Mouse (Mus musculus) thymus, postnatal 25 days (tissue): Measurements from ENCODE around the gene Acot12.

Source experiments
- DNase-seq: peaks from one replicate; pipeline ENCODE4 v3.0.0; 2022

The Acot12 gene

GRCm38 (mm10) chr13:91741280-91742047 is at the start of gene Acot12:
Gene Acot12 (plus strand): TSS chr13:91741512.
- no peak for DNase-seq

- DNase-seq = no peak
Measured at GRCm38 (mm10) chr13:91693615-91694014, 47.7 kb upstream of the Acot12 start.

GRCm38 (mm10) chr13:91695406-91695805 is 45.9 kb upstream of the Acot12 start:
- DNase-seq = no peak

- no peak for DNase-seq
Measured at GRCm38 (mm10) chr13:91696109-91696645, 45.1 kb upstream of the Acot12 start.

GRCm38 (mm10) chr13:91697011-91697410 is 44.3 kb upstream of the Acot12 start:
- DNase-seq = peak; percentile 49

- DNase-seq = no peak
Measured at GRCm38 (mm10) chr13:91702337-91702736, 39.0 kb upstream of the Acot12 start.

- DNase-seq = no peak
Measured at GRCm38 (mm10) chr13:91719487-91719886, 21.8 kb upstream of the Acot12 start.

GRCm38 (mm10) chr13:91723108-91723735 is 18.1 kb upstream of the Acot12 start:
- DNase-seq = no peak

GRCm38 (mm10) chr13:91723736-91724119 is 17.6 kb upstream of the Acot12 start:
- DNase-seq = no peak

GRCm38 (mm10) chr13:91724211-91724610 is 17.1 kb upstream of the Acot12 start:
- no peak for DNase-seq

- DNase-seq = no peak
Measured at GRCm38 (mm10) chr13:91725130-91725529, 16.2 kb upstream of the Acot12 start.

- DNase-seq = no peak
Measured at GRCm38 (mm10) chr13:91727899-91728298, 13.4 kb upstream of the Acot12 start.

- DNase-seq = no peak
Measured at GRCm38 (mm10) chr13:91737191-91737590, 4.1 kb upstream of the Acot12 start.

- no peak for DNase-seq
Measured at GRCm38 (mm10) chr13:91740851-91741250, 461 bp upstream of the Acot12 start.

- DNase-seq = no peak
Measured at GRCm38 (mm10) chr13:91743180-91743579, 1.9 kb downstream of the Acot12 start.

GRCm38 (mm10) chr13:91746470-91746869 is 5.2 kb downstream of the Acot12 start:
- no peak for DNase-seq

GRCm38 (mm10) chr13:91748401-91748800 is 7.1 kb downstream of the Acot12 start:
- DNase-seq = no peak

- no peak for DNase-seq
Measured at GRCm38 (mm10) chr13:91749981-91750380, 8.7 kb downstream of the Acot12 start.

- peak; percentile 35 for DNase-seq
Measured at GRCm38 (mm10) chr13:91753724-91754123, 12.4 kb downstream of the Acot12 start.

- DNase-seq = no peak
Measured at GRCm38 (mm10) chr13:91754762-91755161, 13.4 kb downstream of the Acot12 start.

GRCm38 (mm10) chr13:91756230-91756629 is 14.9 kb downstream of the Acot12 start:
- no peak for DNase-seq

GRCm38 (mm10) chr13:91758316-91759048 is 17.2 kb downstream of the Acot12 start:
- no peak for DNase-seq

- DNase-seq = no peak
Measured at GRCm38 (mm10) chr13:91759791-91760190, 18.5 kb downstream of the Acot12 start.
